Mouse (Mus musculus): ENCODE measurements around the gene Tmem50a.

Tmem50a gene

GRCm38 (mm10) chr4:134914864-134915209 lies at the start of gene Tmem50a:
Gene Tmem50a, minus strand, starts transcription at chr4:134915024.
- peak; percentile 87 to 88 for DNase-seq (ENCODE audit: low spot score in 2 of 2)

- no peak for DNase-seq (ENCODE audit: low spot score in 2 of 2)
These were observed 48.4 kb upstream of the Tmem50a start for GRCm38 (mm10) chr4:134963021-134963776.

GRCm38 (mm10) chr4:134956328-134956727 lies 41.5 kb upstream of the Tmem50a start:
- peak in 1 of 2 experiments; percentile 44 for DNase-seq (ENCODE audit: low spot score in 2 of 2)

GRCm38 (mm10) chr4:134955845-134956244 lies 41.0 kb upstream of the Tmem50a start:
- no peak for DNase-seq (ENCODE audit: low spot score in 2 of 2)

- DNase-seq (ENCODE audit: low spot score in 2 of 2): no peak
These were observed 40.4 kb upstream of the Tmem50a start for GRCm38 (mm10) chr4:134955196-134955595.

GRCm38 (mm10) chr4:134954461-134954860 lies 39.6 kb upstream of the Tmem50a start:
- no peak for DNase-seq (ENCODE audit: low spot score in 2 of 2)

- DNase-seq (ENCODE audit: low spot score in 2 of 2): no peak
These were observed 35.8 kb upstream of the Tmem50a start for GRCm38 (mm10) chr4:134950518-134951091.

GRCm38 (mm10) chr4:134946024-134946744 lies 31.4 kb upstream of the Tmem50a start:
- peak in 1 of 2 experiments; percentile 70 for DNase-seq (ENCODE audit: low spot score in 2 of 2)

- no peak for DNase-seq (ENCODE audit: low spot score in 2 of 2)
These were observed 29.1 kb upstream of the Tmem50a start for GRCm38 (mm10) chr4:134943758-134944538.

GRCm38 (mm10) chr4:134939900-134940299 lies 25.1 kb upstream of the Tmem50a start:
- DNase-seq (ENCODE audit: low spot score in 2 of 2): no peak

GRCm38 (mm10) chr4:134937240-134938176 lies 22.7 kb upstream of the Tmem50a start:
- no peak for DNase-seq (ENCODE audit: low spot score in 2 of 2)

GRCm38 (mm10) chr4:134930684-134931481 lies 16.1 kb upstream of the Tmem50a start, which contains the start of gene Syf2:
Gene Syf2, plus strand, starts transcription at chr4:134930898.
- peak; percentile 93 for DNase-seq (ENCODE audit: low spot score in 2 of 2)

GRCm38 (mm10) chr4:134930190-134930589 lies 15.4 kb upstream of the Tmem50a start:
- no peak for DNase-seq (ENCODE audit: low spot score in 2 of 2)

- no peak for DNase-seq (ENCODE audit: low spot score in 2 of 2)
These were observed 14.7 kb upstream of the Tmem50a start for GRCm38 (mm10) chr4:134929536-134929935.

GRCm38 (mm10) chr4:134928464-134928836 lies 13.6 kb upstream of the Tmem50a start:
- DNase-seq (ENCODE audit: low spot score in 2 of 2): no peak

- no peak for DNase-seq (ENCODE audit: low spot score in 2 of 2)
These were observed 13.1 kb upstream of the Tmem50a start for GRCm38 (mm10) chr4:134927815-134928463.

- DNase-seq (ENCODE audit: low spot score in 2 of 2): no peak
These were observed 10.4 kb upstream of the Tmem50a start for GRCm38 (mm10) chr4:134925206-134925605.

GRCm38 (mm10) chr4:134924019-134924741 lies 9.4 kb upstream of the Tmem50a start:
- peak in 1 of 2 experiments; percentile 48 for DNase-seq (ENCODE audit: low spot score in 2 of 2)

Measured in frontal cortex, postnatal 10 days (tissue).